In the genomic region with DNA sequence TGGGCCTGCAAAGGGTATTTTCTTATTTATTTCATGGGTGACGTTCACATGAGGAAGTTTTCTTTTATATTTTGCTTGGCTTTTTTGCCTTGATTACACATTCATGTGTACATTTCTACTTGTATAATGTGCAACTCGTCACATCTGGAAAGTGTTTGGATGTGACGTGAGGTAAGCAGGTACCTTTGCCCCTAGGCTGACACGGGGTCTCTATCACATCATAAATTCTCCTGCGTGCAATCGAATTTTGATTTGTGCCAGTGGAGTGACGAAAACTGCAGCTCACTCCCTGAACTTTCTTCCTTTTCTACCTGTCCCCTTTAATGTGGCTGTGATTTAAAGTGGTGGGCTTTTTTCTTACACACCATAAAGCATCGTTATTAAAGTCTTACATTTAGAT, we compare ENCODE assay signal across 18 mouse cellular contexts. TPM values are rescaled to one million over a fixed set of nuclear protein-coding genes. Genes with fewer than 3 reads are reported as not detected.
DNase-seq lines count a peak whose midpoint lies in the region; ATAC-seq and TF ChIP-seq lines count a peak whose summit lies in the region.
"Had no signal": no experiment of that assay in that cellular context is flagged by ENCODE, and none has a peak within 500 bp of the region (broad histone marks: within the 10 kb centered on the region; RNA-seq: fewer than 3 reads in every experiment).

No protein-coding gene starts in this region.

- no peak for ATAC-seq in limb, embryonic 14.5 days (ENCODE audit: low FRiP score, low read depth)
- ATAC-seq: activated CD4-positive, CD25-positive, alpha-beta regulatory T cell, adult 4 months had no signal

- intact Hi-C loops in heart, postnatal 14 days (cut with DNase I) = loop anchor here (10.0 kb wide), 2 partner anchors 188 to 348 kb away; partner anchors contain the start of genes Peg10, Ppp1r9a and Sgce

- 73% methylated on average over 8 of the region's 8 CpGs for WGBS in heart, embryonic 10.5 days
- 17% methylated on average over 8 of the region's 8 CpGs for WGBS in limb, embryonic 10.5 days
- 17% methylated on average over 8 of the region's 8 CpGs for WGBS in limb, embryonic 14.5 days

- H3K9me3 ChIP-seq in heart, embryonic 10.5 days = no peaks in the 10 kb centered on the region
- no peaks in the 10 kb centered on the region for H3K9me3 ChIP-seq in limb, embryonic 10.5 days (replicated peaks)
- H3K9me3 ChIP-seq in limb, embryonic 14.5 days (ENCODE audit: control insufficient read depth, low read length) = no peaks in the 10 kb centered on the region
- H3K9me3 ChIP-seq: embryonic facial prominence, embryonic 15.5 days; forebrain, embryonic 10.5 days; heart, embryonic 15.5 days; hindbrain, embryonic 10.5 days had no signal

- no peak overlapping the region for H3K4me3 ChIP-seq in heart, embryonic 10.5 days
- H3K4me3 ChIP-seq in limb, embryonic 10.5 days = 0 out of 2 replicates have a peak overlapping the region, but pooled peaks have one; percentile 14
- H3K4me3 ChIP-seq in limb, embryonic 14.5 days (replicated peaks; ENCODE audit: low read length) = no peak overlapping the region
- H3K4me3 ChIP-seq: embryonic facial prominence, embryonic 15.5 days; erythroblast, embryonic 14.5 days; forebrain, embryonic 10.5 days; hindbrain, embryonic 10.5 days had no signal

- H3K4me1 ChIP-seq in heart, embryonic 10.5 days = peaks cover 29% of the 10 kb centered on the region
- H3K4me1 ChIP-seq in limb, embryonic 10.5 days = peaks cover 84% of the 10 kb centered on the region
- H3K4me1 ChIP-seq in limb, embryonic 14.5 days (ENCODE audit: control insufficient read depth, insufficient read depth, low read length) = peaks cover 24% of the 10 kb centered on the region

- no peak for DNase-seq in heart, embryonic 10.5 days (ENCODE audit: low spot score)
- DNase-seq in heart, postnatal 14 days = no peak
- DNase-seq in limb, embryonic 10.5 days (ENCODE audit: low spot score) = peak; percentile 89
- no peak for DNase-seq in limb, embryonic 14.5 days (ENCODE audit: low spot score)
- no peak for DNase-seq in spleen, adult 12 weeks (ENCODE audit: low spot score)
- no peak for DNase-seq in urinary bladder, postnatal 4 days (ENCODE audit: low spot score in 2 of 2)
- DNase-seq in Muller cell, postnatal 12 days (ENCODE audit: inconsistent ontology term) = no peak
- DNase-seq: cerebellum, adult 11-12 months; gastrocnemius, postnatal 36 days had no signal

- H3K9ac ChIP-seq in limb, embryonic 14.5 days (ENCODE audit: low read depth, low read length, severe bottlenecking) = no peak overlapping the region
- H3K9ac ChIP-seq: embryonic facial prominence, embryonic 15.5 days; heart, embryonic 15.5 days; hindbrain, embryonic 14.5 days had no signal

- H3K36me3 ChIP-seq in heart, embryonic 10.5 days = no peaks in the 10 kb centered on the region
- H3K36me3 ChIP-seq in limb, embryonic 10.5 days = no peaks in the 10 kb centered on the region
- H3K36me3 ChIP-seq in limb, embryonic 14.5 days (ENCODE audit: control insufficient read depth, insufficient read depth, low read length) = no peaks in the 10 kb centered on the region
- H3K36me3 ChIP-seq: embryonic facial prominence, embryonic 15.5 days; forebrain, embryonic 10.5 days; heart, embryonic 15.5 days; hindbrain, embryonic 10.5 days had no signal

- H3K27me3 ChIP-seq in heart, embryonic 10.5 days (ENCODE audit: insufficient read depth, poor library complexity, severe bottlenecking) = no peaks in the 10 kb centered on the region
- H3K27me3 ChIP-seq in limb, embryonic 10.5 days (ENCODE audit: low read depth, poor library complexity, severe bottlenecking) = no peaks in the 10 kb centered on the region
- H3K27me3 ChIP-seq in limb, embryonic 14.5 days (ENCODE audit: control insufficient read depth, insufficient read depth, low read length) = no peaks in the 10 kb centered on the region
- H3K27me3 ChIP-seq: embryonic facial prominence, embryonic 15.5 days; heart, embryonic 15.5 days; Patski had no signal

- 0 out of 2 replicates have a peak overlapping the region, but pooled peaks have one; percentile 19 for H3K27ac ChIP-seq in heart, embryonic 10.5 days
- H3K27ac ChIP-seq in limb, embryonic 10.5 days = peak overlapping the region; percentile 83
- peak overlapping the region; percentile 48 for H3K27ac ChIP-seq in limb, embryonic 14.5 days (replicated peaks; ENCODE audit: low read depth, low read length)
- H3K27ac ChIP-seq: embryonic facial prominence, embryonic 15.5 days; heart, embryonic 15.5 days; hindbrain, embryonic 14.5 days had no signal

- no peak overlapping the region for H3K4me2 ChIP-seq in limb, embryonic 14.5 days (replicated peaks; ENCODE audit: low read depth, low read length, severe bottlenecking)
- H3K4me2 ChIP-seq: hindbrain, embryonic 14.5 days had no signal

- no peak for TF ChIP-seq POLR2A in limb, embryonic 14.5 days (IDR thresholded peaks at IDR 0.05; ENCODE audit: borderline replicate concordance, extremely low read depth, insufficient read depth, insufficient read length)

RNA-seq across cellular contexts. Expression of gene Casd1, which starts 43.6 kb away (rescaled TPM):
- polyA plus RNA-seq in heart, embryonic 10.5 days (2016; fragmentation: Nextera tagmentation; extraction: Ambion mirVana) = 32.1 and 43.8 TPM in 2 replicates
- 10 to 100 TPM; 29.6 to 29.7 TPM for total RNA-seq in heart, postnatal 14 days (2021)
- polyA plus RNA-seq in limb, embryonic 10.5 days (2016; fragmentation: Nextera tagmentation; extraction: Ambion mirVana) = 84.3 and 89.6 TPM in 2 replicates
- 44.2 and 52.3 TPM in 2 replicates for polyA plus RNA-seq in limb, embryonic 14.5 days (2012; rRNA removed)
- 36.3 and 42.8 TPM in 2 replicates for polyA plus RNA-seq in limb, embryonic 14.5 days (2014; fragmentation: Nextera tagmentation; extraction: Ambion mirVana)

RNA-seq across cellular contexts. Expression of gene Col1a2, which starts 52.5 kb away (rescaled TPM):
- polyA plus RNA-seq in heart, embryonic 10.5 days (2016; fragmentation: Nextera tagmentation; extraction: Ambion mirVana) = 88.7 and 175 TPM in 2 replicates
- total RNA-seq in heart, postnatal 14 days (2021) = 100 to 1,000 TPM; 351 to 400 TPM
- 109 and 248 TPM in 2 replicates for polyA plus RNA-seq in limb, embryonic 10.5 days (2016; fragmentation: Nextera tagmentation; extraction: Ambion mirVana)
- polyA plus RNA-seq in limb, embryonic 14.5 days (2012; rRNA removed) = 1,303 and 1,310 TPM in 2 replicates
- polyA plus RNA-seq in limb, embryonic 14.5 days (2014; fragmentation: Nextera tagmentation; extraction: Ambion mirVana) = 1,790 and 1,964 TPM in 2 replicates
- total RNA-seq: MEL had no signal
- polyA plus RNA-seq: activated CD4-positive, CD25-positive, alpha-beta regulatory T cell, adult 4 months had no signal

Comparison
In these comparisons a context has a peak if more than half of its experiments do, and no peak if none do; other contexts are left out.
1. H3K27ac ChIP-seq: peak in every context shown above with its lines; median percentile 83 in limb, embryonic 10.5 days; 48 in limb, embryonic 14.5 days; 19 in heart, embryonic 10.5 days.